Mouse (Mus musculus) midbrain, embryonic 12.5 days (tissue): Measurements from ENCODE around the gene Efcab11. TPM values are rescaled to one million over a fixed set of nuclear protein-coding genes. Genes with fewer than 3 reads are reported as not detected.

Source experiments
- ATAC-seq: fragments of 200-750 bp; cut with Nextera tagmentation; 2 replicates; pipeline ENCODE4 v1.8.0; 2017; ENCODE audit warnings: low read depth, moderate TSS enrichment, moderate library complexity; ENCODE audit not compliant: low FRiP score
- H3K27ac ChIP-seq: fragments of 300-500 bp; sonication (generic); replicated peaks from 2 replicates; pipeline ENCODE4 v1.5.1; 2016; ENCODE audit warnings: mild to moderate bottlenecking
- H3K27me3 ChIP-seq: fragments of 300-500 bp; sonication (generic); 2 replicates; pipeline ENCODE4 v1.6.1; 2016; ENCODE audit warnings: mild to moderate bottlenecking
- H3K36me3 ChIP-seq: fragments of 300-500 bp; sonication (generic); 2 replicates; pipeline ENCODE4 v1.6.1; 2016
- H3K4me1 ChIP-seq: fragments of 300-500 bp; sonication (generic); 2 replicates; pipeline ENCODE4 v1.6.1; 2016
- H3K4me2 ChIP-seq: fragments of 300-500 bp; sonication (generic); replicated peaks from 2 replicates; pipeline ENCODE4 v1.6.1; 2016; ENCODE audit warnings: mild to moderate bottlenecking, moderate library complexity
- H3K4me3 ChIP-seq: fragments of 300-500 bp; sonication (generic); 2 replicates; pipeline ENCODE4 v1.5.1; 2016; ENCODE audit warnings: mild to moderate bottlenecking
- H3K9ac ChIP-seq: fragments of 300-500 bp; sonication (generic); replicated peaks from 2 replicates; pipeline ENCODE4 v1.6.1; 2016; ENCODE audit warnings: mild to moderate bottlenecking, moderate library complexity
- H3K9me3 ChIP-seq: fragments of 300-500 bp; sonication (generic); 2 replicates; pipeline ENCODE4 v1.6.1; 2016; ENCODE audit warnings: mild to moderate bottlenecking
- WGBS: fragments of 180-500 bp; shearing (Covaris S2); methylation state at CpG from one replicate; pipeline ENCODE4 v1.1.7; 2016; 5-methylcytosine and 5-hydroxymethylcytosine counted together
- polyA plus RNA-seq: library from polyadenylated mRNA; unstranded; fragments of >200 nt; fragmentation: Nextera tagmentation; extraction: Ambion mirVana; gene quantifications from 2 replicates; pipeline ENCODE4 v1.2.1, GENCODE M21; 2016

The Efcab11 gene
- polyA plus RNA-seq, 1 experiment from 2014 or later, result 17.4 TPM

DNA sequence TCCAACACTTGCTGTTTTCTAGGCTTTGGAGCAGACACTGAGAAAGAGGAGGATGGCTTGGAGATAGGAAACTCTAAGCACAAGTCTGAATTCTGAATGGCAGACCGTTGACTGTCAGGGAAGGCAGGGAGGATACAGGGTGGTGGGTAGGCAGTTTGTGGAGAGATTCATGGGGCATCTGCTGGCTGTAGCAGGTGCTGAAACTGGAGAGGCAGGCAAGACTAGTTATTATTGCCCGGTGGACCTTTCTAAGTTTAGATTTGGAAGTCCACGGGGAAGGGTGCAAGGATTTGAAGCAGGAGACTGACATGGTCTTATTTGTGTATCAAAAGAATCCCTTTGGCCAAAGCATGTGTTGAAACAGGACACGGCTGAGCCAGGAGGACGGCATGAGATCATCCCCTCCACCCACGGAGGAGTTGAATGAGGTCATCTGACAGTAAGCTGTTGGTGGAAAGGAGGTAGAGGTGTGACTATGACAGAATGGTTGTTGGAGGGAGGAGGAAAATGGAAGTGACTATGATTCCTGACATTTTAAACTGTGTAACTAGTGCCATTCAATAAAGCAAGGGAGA is 197.7 kb downstream of the Efcab11 start:
- H3K36me3 ChIP-seq, result no peaks in the 10 kb centered on the region
- 66% methylated on average over 6 of the region's 6 CpGs for WGBS
- H3K4me2 ChIP-seq, result no peak overlapping the region
- no peak overlapping the region for H3K4me3 ChIP-seq
- no peak for ATAC-seq
- 0 out of 2 replicates have a peak, but pooled peaks cover 3% of the 10 kb centered on the region for H3K27me3 ChIP-seq
- H3K27ac ChIP-seq, result no peak overlapping the region
- no peak overlapping the region for H3K9ac ChIP-seq
- no peaks in the 10 kb centered on the region for H3K9me3 ChIP-seq
- no peaks in the 10 kb centered on the region for H3K4me1 ChIP-seq

DNA sequence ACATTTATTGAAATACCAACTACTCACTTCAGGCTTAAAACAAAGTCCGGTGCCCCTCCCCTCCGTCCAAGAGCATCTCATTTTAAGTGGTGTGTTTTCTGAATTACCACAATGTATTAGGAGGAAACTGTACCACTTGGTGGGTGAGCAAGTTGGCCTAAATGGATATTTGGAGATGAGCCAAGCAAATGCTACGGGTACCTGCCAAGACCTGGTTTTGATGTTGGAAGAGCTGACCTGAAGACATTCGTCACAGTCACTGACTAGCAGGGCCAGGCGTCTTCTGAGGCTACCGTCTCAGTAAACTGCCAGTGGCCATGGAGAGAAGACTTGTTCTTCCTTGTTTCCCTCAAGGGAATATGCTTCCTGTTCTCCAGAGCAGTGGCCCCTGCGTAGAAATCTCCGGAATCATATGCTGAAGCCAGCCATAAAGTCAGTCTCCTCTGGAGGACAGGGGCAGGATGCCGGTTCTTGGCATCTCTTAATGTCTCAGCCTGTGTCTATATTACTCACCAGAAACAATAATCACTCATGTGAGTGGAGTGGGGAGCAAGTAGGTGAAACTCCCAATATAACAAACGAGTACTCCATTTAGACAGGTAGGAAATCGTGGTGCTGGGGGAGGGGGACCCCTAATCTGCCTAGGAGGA is 198.7 kb downstream of the Efcab11 start:
- H3K9me3 ChIP-seq, result no peaks in the 10 kb centered on the region
- H3K4me1 ChIP-seq, result no peaks in the 10 kb centered on the region
- no peak overlapping the region for H3K4me2 ChIP-seq
- ATAC-seq, result no peak
- H3K27ac ChIP-seq, result no peak overlapping the region
- H3K4me3 ChIP-seq, result no peak overlapping the region
- H3K9ac ChIP-seq, result no peak overlapping the region
- WGBS, result 92% methylated on average over 11 of the region's 11 CpGs
- H3K36me3 ChIP-seq, result no peaks in the 10 kb centered on the region
- 0 out of 2 replicates have a peak, but pooled peaks cover 3% of the 10 kb centered on the region for H3K27me3 ChIP-seq

DNA sequence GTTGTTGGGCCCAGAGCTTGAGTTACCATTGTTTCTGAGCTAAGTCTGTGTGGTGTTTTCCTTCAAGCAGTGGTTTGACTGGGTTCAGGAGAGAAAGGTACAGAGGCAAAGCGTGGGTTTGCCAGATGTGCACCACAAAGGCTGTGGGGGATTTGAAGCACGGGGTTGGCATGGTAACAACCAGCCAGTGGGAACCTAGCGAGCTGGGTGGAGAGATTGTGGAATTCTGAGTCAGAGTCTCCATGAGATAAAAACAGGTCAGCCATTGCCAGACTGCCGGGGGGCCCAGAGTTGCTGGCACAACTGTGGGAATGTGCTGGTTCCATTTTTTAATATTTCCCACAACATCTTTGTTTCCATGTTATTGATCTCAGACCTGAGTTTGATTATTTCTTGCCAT is 202.6 kb downstream of the Efcab11 start:
- H3K9ac ChIP-seq, result no peak overlapping the region
- H3K27me3 ChIP-seq, result 0 out of 2 replicates have a peak, but pooled peaks cover 3% of the 10 kb centered on the region
- H3K27ac ChIP-seq, result no peak overlapping the region
- no peaks in the 10 kb centered on the region for H3K36me3 ChIP-seq
- WGBS, result 33% methylated on average over 4 of the region's 4 CpGs
- H3K9me3 ChIP-seq, result 0 out of 2 replicates have a peak, but pooled peaks cover under 1% of the 10 kb centered on the region
- H3K4me2 ChIP-seq, result no peak overlapping the region
- H3K4me1 ChIP-seq, result no peaks in the 10 kb centered on the region
- ATAC-seq, result no peak
- H3K4me3 ChIP-seq, result no peak overlapping the region

DNA sequence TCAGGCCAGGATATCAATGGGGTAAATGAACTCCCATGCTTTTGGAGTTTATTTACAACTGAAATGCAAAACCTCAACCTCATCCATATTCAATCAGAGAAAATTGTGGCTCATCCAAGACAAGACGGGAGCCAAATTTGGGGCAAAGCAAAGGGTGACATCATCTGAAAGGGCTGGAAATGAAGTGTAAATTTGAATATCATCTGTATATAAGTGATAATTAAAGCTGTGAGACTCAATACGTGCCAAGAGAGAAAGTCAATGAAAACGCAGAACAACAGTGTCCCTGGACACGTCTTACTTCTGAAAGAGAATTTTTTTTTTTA is 212.4 kb downstream of the Efcab11 start:
- WGBS, result 77% methylated on average over 4 of the region's 4 CpGs
- H3K9ac ChIP-seq, result no peak overlapping the region
- H3K36me3 ChIP-seq, result no peaks in the 10 kb centered on the region
- H3K4me1 ChIP-seq, result peaks cover 17% of the 10 kb centered on the region
- no peak for ATAC-seq
- H3K4me3 ChIP-seq, result no peak overlapping the region
- no peak overlapping the region for H3K27ac ChIP-seq
- H3K27me3 ChIP-seq, result no peaks in the 10 kb centered on the region
- no peak overlapping the region for H3K4me2 ChIP-seq
- H3K9me3 ChIP-seq, result 0 out of 2 replicates have a peak, but pooled peaks cover 3% of the 10 kb centered on the region

DNA sequence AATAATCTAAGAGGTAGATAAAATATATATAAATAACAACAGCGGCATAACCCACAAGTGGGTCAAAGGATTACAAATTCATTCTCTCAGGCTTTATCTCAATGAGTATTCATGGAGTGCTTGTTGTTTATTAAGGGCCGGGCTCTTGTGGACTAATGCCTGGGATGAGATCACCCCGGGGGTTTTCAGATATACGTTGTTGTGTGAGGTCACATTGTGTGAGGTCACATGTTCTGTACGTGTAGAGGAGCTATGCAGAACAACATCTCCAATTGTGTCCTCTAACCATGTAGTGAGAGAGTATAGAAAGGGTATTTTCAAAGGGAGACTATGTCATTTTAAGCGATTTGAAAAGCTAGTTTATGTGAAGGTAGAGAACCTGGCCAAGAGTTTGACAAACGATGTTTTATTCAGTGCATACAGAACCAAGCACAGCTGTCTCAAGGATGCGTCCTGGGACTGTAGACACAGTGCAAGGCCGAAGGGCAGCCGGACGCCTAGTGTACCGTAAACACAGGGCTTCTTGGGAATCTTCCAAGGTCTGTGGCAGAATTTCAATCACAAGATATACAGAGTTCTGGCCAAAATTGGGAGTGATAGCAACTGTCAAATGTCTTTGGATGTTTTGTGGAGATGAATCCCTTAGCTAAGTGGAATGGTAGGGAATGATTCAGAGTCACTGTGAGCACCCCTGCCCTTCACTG is 212.9 kb downstream of the Efcab11 start:
- Histone ChIP-seq H3K4me3 (no peak overlapping the region), H3K27me3 (no peaks in the 10 kb centered on the region), H3K9ac (no peak overlapping the region), H3K4me1 (peaks cover 17% of the 10 kb centered on the region), H3K36me3 (no peaks in the 10 kb centered on the region), H3K4me2 (no peak overlapping the region), H3K27ac (no peak overlapping the region), H3K9me3 (no peaks in the 10 kb centered on the region)
- 75% methylated on average over 12 of the region's 12 CpGs for WGBS
- ATAC-seq, result no peak

DNA sequence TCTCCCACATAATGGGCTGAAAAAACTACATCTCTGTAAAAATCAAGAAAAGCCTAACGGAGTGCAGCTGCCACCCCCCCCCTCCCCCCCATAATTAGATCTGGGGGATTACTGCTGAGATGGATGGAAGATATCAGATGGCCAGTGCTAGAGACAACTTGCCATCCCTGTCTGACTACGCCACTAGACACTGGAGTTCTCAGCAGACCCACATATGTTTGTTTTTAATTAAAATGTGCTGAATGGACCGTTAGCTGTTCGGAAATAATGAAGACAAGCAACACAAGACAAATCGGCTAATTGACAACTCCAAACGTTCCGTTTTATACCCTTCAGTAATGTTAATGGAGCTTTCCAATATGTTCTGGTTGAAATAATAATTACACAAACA is 213.5 kb downstream of the Efcab11 start:
- H3K27ac ChIP-seq, result peak overlapping the region; percentile 58
- H3K4me3 ChIP-seq, result no peak overlapping the region
- no peaks in the 10 kb centered on the region for H3K9me3 ChIP-seq
- H3K27me3 ChIP-seq, result no peaks in the 10 kb centered on the region
- peak; percentile 30; the same call in 1 of the 2 replicates for ATAC-seq
- no peak overlapping the region for H3K9ac ChIP-seq
- no peaks in the 10 kb centered on the region for H3K36me3 ChIP-seq
- WGBS, result 62% methylated on average over 7 of the region's 7 CpGs
- H3K4me1 ChIP-seq, result peaks cover 17% of the 10 kb centered on the region
- H3K4me2 ChIP-seq, result peak overlapping the region; percentile 13; the same call in 1 of the 2 replicates

DNA sequence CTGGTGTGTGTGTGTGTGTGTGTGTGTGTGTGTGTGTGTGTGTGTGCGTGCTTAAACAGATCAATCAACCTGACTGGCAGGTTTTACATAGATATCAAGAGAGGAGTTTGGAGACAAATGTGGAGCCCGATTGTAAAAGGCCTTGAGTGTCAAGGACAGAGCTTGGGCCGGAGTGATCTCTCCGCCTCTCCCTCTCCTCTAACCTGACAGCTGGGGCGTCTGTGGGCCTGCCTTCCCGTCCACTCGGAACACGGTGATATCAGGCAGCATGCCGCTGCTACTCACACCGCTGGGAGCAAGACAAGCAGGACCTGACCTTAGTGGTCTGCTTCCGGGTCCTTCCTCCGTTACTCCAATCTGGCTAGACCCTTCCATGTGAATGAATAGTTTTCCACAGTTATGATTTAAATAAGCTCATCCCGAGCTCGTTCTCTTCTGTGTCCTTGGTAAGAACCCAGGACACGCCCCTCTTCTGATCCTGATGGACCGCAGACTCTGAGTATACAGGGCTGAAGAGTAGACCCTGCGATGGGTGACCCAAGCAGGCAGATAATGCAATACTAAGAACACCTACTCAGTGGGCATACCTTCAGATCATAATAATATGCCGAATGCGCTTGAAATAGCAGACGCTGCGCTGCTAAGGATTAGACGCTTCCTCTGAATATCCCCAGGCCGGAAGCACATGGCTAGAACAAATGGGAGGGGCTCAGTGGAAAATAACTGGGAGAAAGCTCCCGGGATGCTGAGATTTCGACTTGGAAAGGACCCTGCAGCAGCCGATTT is 214.1 kb downstream of the Efcab11 start:
- ATAC-seq, result peak; percentile 65
- H3K27ac ChIP-seq, result peak overlapping the region; percentile 58
- H3K9me3 ChIP-seq, result no peaks in the 10 kb centered on the region
- H3K36me3 ChIP-seq, result no peaks in the 10 kb centered on the region
- peak overlapping the region; percentile 13; the same call in 1 of the 2 replicates for H3K4me2 ChIP-seq
- no peaks in the 10 kb centered on the region for H3K27me3 ChIP-seq
- peaks cover 17% of the 10 kb centered on the region for H3K4me1 ChIP-seq
- no peak overlapping the region for H3K4me3 ChIP-seq
- H3K9ac ChIP-seq, result no peak overlapping the region
- 72% methylated on average over 26 of the region's 26 CpGs for WGBS

DNA sequence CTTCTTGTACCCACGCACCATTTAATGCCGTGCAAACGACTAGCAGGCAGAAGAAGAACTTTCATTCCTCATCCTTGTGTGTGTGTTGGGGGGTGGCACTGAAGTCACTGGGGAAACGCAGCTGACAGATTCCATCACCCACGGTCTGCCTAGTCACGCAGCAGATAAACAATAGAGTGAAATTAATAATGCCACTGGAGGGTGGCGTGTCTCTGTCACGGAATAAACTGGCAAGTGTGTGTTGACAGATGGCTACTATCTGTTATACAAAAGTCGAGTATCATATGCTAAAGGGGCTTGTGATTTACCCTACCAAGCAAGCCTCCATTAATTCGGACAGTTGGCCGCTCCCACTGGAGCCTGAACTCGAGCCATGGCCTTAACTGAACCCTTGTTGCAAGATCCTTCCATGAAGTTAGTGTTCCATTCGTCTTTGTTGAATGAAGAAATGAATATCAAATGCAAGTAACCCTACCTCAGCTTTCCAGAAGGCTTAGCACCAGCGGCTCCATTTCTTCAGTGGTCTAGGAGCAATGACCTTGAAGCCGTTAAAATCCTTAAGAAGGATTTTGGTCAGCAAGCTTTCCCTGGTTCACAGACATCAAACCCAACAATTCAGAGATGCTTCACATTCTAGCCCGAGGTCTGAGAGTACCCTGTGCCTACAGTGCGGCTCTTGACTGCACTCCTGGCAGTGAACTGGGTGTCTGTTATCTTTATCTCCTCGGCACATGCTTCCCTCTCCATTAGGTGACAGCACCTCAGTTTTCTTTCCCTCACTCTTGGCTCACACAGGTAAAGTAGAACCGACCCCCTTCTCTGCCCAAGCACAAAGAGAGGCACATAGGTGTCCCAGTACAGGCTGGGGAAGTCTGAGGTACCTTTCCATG is 229.0 kb downstream of the Efcab11 start:
- H3K9ac ChIP-seq, result no peak overlapping the region
- H3K4me1 ChIP-seq, result peaks cover 10% of the 10 kb centered on the region
- no peaks in the 10 kb centered on the region for H3K9me3 ChIP-seq
- H3K4me3 ChIP-seq, result no peak overlapping the region
- no peak overlapping the region for H3K27ac ChIP-seq
- H3K4me2 ChIP-seq, result no peak overlapping the region
- no peaks in the 10 kb centered on the region for H3K36me3 ChIP-seq
- no peaks in the 10 kb centered on the region for H3K27me3 ChIP-seq
- 90% methylated on average over 19 of the region's 19 CpGs for WGBS
- ATAC-seq, result no peak

DNA sequence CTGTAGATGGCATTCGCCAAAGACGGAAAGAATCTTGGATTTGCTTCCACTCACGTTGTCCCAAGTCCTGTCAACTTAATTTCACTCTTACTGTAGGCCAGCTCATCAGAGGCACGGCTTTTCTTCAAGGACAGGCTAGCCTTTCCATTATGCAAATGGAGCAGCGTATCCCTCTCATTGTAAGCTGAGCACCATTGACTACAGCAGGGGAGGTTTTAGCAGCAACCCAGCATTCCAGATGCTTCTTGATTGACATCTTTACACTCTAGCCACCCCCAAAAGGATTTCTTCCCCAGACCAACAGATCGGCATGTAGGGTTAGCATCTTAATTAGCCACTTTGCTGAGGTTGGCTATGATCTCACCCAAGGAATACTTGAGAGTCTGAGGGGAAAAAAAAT is 231.8 kb downstream of the Efcab11 start:
- ATAC-seq, result peak; percentile 82; the same call in 1 of the 2 replicates
- Histone ChIP-seq H3K4me1 (peaks cover 10% of the 10 kb centered on the region), H3K9ac (no peak overlapping the region), H3K9me3 (no peaks in the 10 kb centered on the region), H3K4me3 (no peak overlapping the region), H3K27ac (no peak overlapping the region), H3K36me3 (no peaks in the 10 kb centered on the region), H3K27me3 (no peaks in the 10 kb centered on the region; the same call in 1 of the 2 replicates), H3K4me2 (no peak overlapping the region)
- WGBS, result 40% methylated on average over 6 of the region's 6 CpGs

DNA sequence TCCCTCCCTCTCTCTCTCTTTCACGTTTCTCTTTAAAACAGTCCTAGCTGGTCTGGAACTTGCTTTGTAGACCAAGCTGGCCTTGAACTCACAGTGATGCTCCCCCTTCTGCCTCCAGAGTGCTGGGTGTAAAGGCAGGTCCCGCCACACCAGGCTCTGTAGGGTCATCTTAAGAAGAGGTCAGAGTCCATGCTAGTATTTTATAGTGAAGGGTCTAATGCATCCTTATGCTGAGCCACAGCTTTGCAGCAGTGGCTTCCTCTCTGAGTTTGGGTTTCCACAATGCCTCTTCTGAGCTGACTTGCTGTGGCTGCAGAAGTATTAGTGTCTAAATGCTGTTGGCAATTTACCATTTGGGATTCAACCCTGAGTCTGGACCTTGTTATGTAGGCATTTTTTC is 234.5 kb downstream of the Efcab11 start:
- H3K9me3 ChIP-seq, result peaks cover 11% of the 10 kb centered on the region
- no peaks in the 10 kb centered on the region for H3K36me3 ChIP-seq
- no peaks in the 10 kb centered on the region; the same call in 1 of the 2 replicates for H3K27me3 ChIP-seq
- H3K27ac ChIP-seq, result no peak overlapping the region
- WGBS, result 66% methylated on average over 2 of the region's 2 CpGs
- ATAC-seq, result no peak
- no peak overlapping the region for H3K9ac ChIP-seq
- H3K4me1 ChIP-seq, result peaks cover 10% of the 10 kb centered on the region
- no peak overlapping the region for H3K4me3 ChIP-seq
- H3K4me2 ChIP-seq, result no peak overlapping the region

DNA sequence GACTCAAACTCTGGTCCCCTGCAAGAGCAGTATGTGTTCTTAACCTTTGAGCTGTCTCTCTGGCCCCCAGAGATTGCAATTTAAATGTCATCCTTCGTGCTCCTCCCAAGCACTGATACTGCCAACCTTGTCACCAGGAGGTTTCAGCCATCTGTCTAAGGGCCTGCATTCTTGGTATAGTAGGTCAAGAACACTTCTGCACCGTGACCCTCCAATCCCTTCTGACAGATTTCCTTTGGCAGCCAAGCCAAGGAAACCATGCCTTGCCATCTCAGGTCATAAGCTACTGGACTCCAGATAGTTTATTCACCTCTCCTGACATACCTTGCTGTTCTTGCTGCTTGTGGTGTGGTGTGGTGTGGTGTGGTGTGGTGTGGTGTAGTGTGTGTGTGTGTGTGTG is 235.5 kb downstream of the Efcab11 start:
- H3K4me3 ChIP-seq, result no peak overlapping the region
- H3K36me3 ChIP-seq, result no peaks in the 10 kb centered on the region
- H3K4me2 ChIP-seq, result no peak overlapping the region
- no peak for ATAC-seq
- H3K27me3 ChIP-seq, result no peaks in the 10 kb centered on the region; the same call in 1 of the 2 replicates
- H3K9me3 ChIP-seq, result peaks cover 21% of the 10 kb centered on the region
- H3K27ac ChIP-seq, result no peak overlapping the region
- H3K9ac ChIP-seq, result no peak overlapping the region
- peaks cover 10% of the 10 kb centered on the region for H3K4me1 ChIP-seq
- WGBS, result 81% methylated on average over 2 of the region's 2 CpGs
